Mouse (Mus musculus): ENCODE data around the gene Rab5c.

DNA sequence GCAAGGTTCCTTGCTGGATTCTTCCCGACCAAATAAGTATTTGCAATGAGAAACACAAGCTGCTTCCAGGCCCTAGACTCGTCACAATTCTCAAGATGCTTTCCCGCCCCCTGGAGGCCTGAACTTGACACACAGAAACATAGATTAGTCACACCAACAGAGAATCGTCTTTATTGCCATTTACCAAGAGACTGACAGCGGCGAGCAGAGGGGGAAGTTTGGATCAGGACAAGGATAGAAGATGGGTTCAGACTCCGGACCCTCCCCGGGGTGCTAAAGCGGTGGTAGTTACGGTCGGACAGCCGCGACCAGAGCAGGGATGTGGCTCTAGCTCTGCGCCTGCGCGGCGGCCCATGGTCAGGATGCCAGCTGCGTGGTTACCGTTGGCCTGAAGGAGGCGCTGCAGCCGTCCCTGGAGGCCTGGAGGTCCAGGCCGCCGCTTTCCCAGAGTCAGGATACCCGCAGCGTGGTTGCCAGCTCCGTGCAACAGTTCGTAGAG is 23.6 kb upstream of the Rab5c start:
- peak; percentile 69 for TF ChIP-seq CTCF (conservative IDR thresholded peaks at IDR 0.05; ENCODE audit: insufficient read depth, insufficient read length, low read depth, low read length)
- no peak for TF ChIP-seq POLR2A (IDR thresholded peaks at IDR 0.05; ENCODE audit: low read depth, low read length)
